Mouse (Mus musculus): ENCODE measurements at regions not wholly inside any gene's neighbourhood (a gene's known extent, or its start where the extent isn't known, plus 50 kb on each side); places are given as distances from the start of the nearest gene placed in this dataset.

DNA sequence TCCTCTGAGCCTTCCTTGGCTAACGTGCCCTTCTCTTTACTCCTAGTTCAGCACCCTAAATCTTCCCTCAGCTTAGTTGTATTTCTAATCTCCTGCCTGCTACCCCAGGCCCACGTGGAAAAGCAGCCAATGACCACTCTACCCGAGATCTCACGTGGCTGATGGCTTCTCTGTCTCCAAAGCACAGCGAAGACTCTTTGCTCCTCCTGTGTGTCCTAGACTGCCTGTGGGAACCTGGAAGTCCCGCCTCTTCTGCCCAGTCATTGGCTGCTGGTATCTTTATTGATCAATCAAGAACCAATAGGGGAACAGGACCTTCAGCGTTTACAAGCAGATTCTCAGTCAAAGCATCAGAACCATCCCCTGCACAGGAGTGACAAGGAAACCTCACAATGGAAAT, 54.8 kb downstream of the Gm19935 start:
- DNase-seq (ENCODE audit: low spot score), result no peak

DNA sequence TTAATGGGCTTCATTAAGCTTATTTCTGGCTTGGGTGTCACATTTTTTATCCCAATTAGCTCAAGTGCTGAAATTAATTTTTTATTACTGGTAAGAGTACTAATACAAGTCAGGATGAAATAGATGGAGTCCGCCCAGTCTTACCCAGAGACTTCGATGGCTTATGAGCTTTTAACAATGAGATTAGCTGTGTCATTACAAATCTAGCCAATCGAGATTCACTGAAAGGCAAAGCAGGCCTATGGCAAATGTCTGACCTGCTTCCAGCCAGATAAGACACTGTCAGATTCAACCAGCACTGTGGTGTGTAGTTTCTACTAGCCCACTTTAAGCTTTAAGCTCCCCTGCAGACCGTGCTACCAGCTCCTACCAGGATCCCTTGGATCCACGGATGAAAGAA, 55.2 kb downstream of the Gm19935 start:
- no peak for DNase-seq (ENCODE audit: low spot score)

DNA sequence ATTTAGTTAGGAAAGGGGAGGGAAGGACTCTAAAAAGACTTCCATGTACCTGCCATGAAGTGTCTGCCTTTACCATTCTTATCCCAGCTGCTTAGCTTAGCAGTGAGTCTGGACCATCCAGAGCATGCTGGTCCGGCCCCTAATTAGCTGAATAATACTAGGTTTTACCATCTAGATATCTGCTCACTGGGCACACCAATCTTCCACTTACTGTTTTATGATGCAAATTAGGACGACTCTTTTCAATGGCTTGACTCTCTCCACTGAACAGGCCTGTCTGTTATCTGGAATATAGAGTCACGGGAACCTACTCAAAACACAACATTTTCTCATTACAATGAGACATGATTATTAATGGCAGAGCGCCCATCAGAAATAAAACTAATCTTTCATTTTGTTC, 55.7 kb downstream of the Gm19935 start:
- no peak for DNase-seq (ENCODE audit: low spot score)

DNA sequence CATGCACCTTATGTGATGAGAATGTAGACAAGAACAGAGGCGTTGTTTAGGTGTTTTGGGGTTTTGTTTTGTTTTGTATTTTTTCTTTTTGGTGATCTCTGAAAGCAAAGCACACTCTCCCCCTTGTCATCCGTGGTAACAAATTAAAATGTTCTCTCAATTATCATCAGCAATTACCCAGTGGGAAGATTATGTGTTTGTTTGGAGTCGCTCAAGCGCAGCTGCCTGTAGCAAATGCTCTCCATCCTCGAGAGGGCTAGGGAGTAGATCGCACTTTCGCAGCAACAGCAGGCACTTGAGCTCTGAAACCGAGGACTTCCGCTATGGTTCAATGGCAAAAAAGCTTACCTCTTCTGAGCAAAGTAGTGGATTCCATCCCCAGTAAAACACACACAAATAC, 57.7 kb downstream of the Gm19935 start:
- no peak for DNase-seq (ENCODE audit: low spot score)

DNA sequence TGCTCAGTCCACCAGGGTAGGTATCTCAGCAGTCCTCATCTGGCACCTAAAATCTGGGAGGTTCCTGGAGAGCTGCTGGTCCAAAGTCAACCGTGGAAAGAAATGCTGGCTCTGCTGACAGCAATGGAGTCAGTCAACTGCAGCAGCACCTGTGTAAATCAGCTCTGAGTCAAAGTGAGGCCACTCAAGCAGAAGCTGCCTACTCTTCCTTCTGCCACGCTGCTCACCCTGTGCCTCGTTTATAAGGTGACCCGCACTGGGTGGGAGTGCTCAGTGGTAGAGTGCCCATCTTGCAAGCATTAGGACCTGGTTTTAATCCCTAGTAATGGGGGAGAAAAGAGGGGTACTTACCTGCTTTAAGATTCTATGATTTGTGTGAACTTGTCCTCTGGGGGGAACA, 62.2 kb downstream of the Gm19935 start:
- DNase-seq (ENCODE audit: low spot score), result no peak

DNA sequence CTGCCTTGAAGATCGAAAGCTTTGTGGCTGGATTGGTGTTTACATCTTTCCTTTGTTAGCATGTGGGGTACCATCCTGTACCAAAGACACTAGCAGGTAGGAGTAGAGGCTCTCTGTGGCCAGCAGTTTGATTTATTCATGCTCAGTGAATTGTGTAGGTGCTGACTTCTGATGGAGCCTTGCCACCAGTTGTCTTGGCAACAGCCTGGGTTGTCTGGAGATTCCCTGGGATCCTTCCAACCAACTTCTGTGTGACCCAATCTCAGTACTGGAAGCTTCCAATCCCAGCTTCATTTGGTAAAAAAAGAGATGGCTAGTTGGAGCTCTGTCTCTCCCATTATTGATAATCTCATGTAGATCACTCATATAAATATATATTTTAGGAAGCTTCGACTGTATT, 73.6 kb downstream of the Gm19935 start:
- no peak for DNase-seq (ENCODE audit: low spot score)

DNA sequence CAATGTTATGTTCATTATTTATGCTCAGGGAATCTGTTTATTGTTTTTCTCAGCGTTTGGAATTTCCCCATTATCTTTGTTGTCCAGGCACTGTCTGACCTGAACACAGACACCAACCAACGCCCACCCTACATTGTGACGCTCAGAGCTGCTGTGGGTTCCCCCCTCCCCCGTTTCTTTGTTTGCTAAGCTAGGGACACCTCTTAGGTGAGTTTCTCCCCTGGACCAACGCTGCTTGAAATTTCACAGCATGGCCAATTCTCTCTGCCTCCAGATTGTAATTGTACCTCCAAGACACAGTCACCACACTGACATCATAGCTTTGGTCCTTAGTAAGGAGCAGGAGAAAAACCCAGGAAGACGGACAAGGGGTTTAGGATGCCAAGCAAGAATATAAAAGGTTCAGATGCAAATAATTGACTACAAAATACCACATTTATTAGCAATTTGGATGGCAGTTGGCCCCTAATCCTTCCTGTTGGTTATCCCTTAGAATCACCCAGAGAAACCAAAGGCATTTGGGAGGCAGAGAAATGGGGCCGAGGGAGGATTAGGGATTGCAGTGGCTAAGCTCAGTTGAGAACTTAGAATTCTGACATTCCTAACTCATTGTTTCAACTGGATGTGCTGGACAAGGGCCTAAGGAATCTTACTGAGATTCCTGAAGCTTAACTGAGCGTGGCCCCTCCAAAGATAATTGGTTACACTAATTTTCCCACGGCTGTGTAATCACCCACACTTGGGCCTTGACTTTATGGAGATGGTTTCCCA, 76.0 kb downstream of the Gm19935 start:
- DNase-seq (ENCODE audit: low spot score), result no peak

DNA sequence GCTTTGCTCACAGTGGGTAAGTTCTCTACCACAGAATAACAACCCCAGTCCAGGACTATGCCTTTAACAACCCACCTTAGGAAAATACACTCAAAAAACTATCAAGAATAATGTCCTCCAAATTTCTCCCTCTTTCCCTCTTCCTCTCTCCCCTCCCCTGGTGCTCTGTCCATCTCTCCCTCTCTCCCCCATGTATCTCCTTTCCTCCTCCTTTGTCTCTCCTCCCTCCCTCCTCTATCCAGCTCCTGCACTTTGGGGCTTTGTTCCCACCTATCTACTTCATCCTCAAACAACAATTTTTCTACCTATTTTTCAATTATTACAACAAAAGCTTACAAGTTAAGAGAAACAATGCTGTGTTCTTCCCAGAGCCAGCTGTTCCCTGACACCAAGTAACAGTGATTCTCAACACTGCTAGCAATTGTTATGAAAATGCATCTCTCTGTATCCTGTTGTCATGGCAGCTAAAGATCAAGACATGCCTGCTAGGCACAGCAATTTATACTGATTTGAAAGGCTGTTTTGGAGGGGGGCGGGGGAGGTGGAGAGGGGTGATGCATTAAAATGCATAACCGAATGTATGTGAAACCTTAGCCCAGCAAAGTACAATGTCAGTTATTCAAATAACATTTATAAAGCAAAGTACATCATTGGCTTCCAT, 76.8 kb downstream of the Gm19935 start:
- no peak for DNase-seq (ENCODE audit: low spot score)

DNA sequence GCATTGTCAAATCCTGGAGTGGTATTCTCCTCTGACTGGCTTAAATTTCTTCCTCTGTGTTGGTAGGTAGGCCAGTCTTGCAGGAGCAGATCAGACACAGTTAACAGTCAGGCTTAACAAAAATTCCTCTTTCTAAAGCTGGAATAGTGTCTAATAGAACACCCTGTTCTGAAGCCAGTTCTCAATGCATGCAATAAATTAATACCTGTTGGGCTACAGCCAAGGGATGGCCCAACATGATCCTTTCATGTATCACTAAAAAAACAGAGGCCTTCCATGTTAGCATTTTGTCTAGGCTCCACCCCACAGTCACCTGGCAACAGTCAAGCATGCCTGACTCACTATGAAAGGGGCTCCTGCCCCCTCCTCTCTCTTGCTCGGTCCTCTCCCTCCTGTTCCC, 89.2 kb downstream of the Gm19935 start:
- DNase-seq (ENCODE audit: low spot score), result no peak

DNA sequence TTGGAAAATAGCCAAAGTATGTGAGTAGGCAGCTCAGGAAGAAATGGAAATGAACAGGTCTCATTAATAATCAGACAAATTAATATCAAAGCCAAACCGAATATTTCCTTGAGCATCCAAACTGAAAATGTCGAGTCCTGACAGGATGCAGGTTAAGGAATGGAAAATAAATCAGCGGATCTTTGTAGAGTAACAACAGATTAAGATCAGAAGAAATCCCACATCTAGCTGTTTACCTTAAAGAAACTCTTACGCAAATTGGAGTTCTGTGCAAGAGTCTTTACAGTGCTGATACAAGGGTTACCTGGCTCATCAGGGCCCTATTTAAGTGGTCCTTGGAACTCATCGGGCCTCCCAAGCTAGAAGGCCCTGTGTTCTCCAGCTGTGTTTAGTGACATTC, 92.0 kb downstream of the Gm19935 start:
- no peak for DNase-seq (ENCODE audit: low spot score)

DNA sequence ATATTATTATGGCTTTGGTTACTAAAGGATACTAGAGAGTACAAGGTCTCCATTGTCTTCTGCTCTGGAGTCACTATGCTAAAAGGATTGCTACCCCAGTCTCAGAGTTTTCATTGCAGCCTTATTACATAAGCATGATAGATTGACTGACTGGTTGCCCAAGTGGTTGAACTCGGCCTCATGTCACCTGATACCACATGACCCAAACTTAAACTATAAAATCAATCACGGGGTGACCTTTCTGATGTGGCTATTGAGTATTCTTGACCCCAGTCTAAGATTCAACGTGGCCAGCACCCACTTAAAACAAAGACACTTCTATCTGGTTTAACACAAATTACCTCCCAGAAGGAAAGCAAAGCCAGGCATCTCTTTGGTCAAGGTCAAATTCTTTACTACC, 100.8 kb downstream of the Gm19935 start:
- no peak for DNase-seq (ENCODE audit: low spot score)

DNA sequence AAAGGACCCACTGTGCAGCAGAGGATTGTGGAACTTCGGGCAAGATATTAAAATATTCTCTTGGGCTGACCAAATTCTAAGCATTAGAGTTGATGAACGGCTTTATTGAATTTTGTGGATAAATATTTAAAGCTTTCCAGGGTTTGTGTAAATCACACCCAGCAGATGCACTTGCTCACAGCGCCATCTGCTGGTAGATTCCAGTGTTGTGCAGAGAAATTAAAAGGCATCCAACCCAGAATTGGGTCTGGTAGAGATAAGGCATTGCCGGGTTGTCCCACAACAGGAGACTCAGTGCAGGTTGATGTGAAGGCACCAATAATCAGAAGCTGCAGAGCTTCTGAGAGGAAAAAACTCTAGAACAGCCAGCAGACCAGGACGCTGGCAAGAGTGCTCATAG, 108.7 kb downstream of the Gm19935 start:
- DNase-seq (ENCODE audit: low spot score), result peak; percentile 23

DNA sequence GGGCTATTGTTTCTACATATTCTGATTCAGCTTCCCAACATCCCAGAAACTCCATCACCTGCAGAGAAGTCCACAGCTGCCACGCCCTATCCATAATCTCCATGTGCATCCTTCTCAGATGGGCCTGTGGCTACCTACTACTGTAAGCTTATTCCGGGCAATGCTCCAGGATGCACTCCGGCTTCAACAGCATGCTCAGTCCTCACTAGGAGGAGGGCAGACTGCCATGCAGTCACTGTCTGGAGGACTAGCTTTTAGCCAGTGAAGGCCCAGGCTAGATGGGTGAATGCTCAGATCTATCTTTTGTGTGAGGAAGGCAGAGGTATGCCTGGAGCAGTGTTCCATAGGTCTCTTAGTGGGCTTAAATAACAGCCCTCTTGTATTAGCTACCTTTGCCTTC, 124.7 kb downstream of the Gm19935 start:
- DNase-seq (ENCODE audit: low spot score), result no peak

DNA sequence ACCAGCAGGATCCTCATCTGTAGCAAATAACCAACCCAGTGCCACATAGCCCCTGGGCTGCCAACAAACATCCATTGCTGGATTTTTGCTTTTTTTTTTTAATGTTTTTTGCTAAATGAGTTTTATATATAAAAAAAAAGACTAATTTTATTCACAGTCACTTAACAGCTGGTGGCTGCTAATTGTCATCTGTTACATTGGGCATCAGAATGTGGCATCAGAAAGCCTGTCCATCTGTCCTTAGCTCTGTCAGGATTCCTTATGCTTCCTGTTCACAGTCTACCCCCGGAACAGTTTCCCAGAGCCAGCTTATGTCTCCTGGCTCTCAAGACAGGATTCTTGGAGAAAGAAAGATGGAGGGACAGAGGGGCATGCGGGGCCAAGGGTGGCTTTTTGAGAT, 132.1 kb downstream of the Gm19935 start:
- DNase-seq (ENCODE audit: low spot score), result no peak

DNA sequence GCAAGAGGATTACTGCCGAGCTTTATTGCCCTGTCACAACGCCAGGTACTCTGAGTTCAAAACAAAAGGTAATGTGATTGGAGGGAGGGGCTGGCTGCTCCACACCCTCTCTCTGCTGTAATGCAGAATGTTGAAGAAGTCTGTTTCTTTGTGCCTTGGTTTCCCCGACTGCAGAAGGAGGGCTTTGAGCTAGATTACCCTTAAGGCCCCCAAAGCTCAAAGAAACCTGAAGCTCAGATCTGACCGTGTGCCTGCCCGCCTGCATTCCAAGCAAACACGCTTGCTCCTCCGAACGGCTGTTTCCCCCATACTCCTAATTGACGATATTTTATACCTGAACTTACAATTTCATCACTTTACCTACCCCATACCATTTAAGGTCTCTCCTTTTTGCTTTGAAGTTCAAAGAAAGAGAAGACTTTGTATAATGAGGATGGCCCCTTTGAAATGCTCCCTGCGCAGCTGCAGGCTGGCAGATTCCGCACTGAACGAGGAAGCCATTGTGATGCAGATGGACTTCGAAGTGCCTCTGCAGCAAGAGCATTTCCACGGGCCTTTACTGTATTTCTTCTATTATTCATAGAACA, 146.6 kb downstream of the Gm19935 start:
- DNase-seq (ENCODE audit: low spot score), result no peak

DNA sequence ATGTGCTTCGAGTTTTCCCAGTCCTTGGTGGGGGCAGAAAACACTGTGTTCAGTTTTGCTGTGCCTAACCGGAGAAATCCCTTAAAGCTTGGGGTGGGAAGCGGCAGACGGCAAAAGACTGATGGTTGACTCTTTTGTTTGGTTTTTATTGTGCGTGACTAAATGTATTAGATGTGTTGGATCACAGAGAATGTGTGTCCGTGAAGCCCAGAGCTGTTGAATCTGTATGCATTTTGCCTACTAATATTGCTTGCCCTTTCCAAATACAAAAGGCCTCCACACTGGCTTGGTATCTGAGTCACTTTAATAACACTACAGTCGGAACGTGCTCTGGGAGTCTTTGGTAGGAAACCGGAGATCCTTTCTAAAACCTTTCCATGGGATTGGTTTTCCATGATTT, 147.8 kb downstream of the Gm19935 start:
- no peak for DNase-seq (ENCODE audit: low spot score)

DNA sequence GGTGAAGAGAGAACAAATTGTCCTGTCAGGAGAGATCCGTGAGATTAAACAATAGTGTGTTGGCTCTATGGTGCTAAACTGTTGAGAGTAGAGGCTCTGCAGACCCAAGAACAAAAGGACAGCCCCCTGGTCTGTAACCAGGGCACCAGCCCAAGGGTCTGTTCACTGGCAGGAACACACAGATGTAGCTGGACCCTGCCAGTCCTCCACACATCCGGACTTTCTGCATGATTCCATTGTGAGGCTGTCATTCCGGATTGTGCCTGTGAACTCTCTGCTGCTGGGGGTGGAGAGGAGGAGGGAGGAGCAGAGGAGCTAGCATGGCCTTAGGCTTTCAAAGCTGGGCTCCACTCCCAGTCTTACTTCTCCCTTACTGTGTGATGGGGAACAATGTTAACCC, 158.1 kb downstream of the Gm19935 start:
- DNase-seq (ENCODE audit: low spot score), result no peak

DNA sequence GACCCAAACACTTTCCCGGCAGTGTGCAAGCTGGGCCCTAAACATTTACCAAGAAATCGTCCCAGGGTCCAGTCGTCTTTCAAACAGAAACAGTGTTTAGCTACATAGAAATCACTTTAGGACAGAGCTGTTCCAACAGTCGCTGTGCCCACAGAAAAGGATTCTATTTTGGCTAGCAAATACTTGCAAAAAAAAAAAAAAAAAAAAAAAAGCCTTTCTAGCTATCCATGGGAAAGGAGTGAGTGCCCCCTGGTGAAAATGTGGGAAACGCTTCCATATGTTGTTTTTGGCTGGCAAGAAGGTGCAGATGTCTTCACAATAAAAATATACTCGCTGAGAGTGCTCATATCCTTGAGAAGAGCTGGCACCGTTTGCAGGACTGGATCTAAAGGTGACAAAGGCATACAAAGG, 159.5 kb downstream of the Gm19935 start:
- no peak for DNase-seq (ENCODE audit: low spot score)

DNA sequence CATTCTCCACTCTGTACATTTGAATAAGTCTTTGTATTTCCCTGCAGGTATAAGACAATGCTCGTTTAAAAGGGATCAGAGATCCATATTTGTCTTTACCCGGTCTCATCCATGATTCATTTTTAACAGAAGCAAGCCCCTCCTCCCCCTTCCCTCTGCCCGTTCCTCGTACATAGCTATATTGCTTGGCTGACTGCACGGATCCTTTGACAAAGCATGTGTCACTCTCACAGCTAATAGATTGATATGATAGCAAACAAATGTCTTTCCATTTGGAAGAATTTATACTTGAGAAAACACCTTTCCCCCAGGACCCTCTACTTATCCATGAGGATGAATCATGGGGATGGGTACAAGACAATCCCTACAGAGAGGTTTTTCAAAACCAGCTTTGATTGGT, 160.1 kb downstream of the Gm19935 start:
- no peak for DNase-seq (ENCODE audit: low spot score)

DNA sequence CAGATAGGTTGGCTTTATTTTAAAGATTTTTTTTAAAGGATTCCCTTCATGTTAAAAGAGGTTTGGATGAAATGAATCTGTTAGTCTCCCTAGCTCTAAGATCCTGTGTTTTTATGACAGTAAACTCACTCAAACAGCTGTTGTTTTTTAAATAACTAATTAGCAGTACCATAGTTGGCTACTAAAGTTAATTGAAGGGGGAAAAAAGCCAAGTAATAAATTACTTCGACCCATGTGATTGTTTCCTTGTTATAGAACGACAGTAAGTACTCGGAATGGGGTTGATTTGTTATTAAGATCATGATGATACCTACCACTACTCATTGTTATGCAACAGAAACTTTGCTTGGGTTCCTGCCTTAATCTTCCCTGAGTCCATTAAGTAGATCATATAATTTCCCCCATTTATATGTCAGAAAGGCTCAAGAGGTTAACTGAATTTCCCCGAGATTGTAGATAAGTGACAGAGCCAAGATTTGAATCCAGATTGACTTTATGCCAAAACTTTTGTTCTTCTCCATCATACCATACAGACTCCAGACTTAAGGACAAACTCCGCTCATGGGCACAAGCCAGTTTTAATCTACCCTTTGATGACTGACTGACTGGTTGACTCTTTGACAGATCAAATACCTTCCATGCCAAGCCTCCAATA, 160.6 kb downstream of the Gm19935 start:
- no peak for DNase-seq (ENCODE audit: low spot score)

DNA sequence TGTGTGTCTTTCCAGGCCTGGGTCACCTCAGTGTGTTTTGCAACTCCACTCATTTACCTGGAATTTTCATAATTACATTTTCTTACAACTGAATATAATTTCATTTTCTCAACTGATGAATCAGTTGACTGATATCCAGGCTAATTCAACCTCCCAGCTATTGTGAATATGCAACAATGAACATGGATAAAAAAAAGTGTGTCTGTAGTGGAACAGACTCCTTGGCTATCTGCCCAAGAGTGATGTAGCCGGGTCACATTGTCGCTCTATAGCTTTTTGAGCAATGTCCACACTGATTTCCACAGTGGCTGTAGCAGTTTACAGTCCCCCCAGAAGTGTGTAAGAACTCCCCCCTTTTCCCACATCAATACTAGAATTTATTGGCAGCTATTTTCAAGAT, 162.4 kb downstream of the Gm19935 start:
- DNase-seq (ENCODE audit: low spot score), result no peak

DNA sequence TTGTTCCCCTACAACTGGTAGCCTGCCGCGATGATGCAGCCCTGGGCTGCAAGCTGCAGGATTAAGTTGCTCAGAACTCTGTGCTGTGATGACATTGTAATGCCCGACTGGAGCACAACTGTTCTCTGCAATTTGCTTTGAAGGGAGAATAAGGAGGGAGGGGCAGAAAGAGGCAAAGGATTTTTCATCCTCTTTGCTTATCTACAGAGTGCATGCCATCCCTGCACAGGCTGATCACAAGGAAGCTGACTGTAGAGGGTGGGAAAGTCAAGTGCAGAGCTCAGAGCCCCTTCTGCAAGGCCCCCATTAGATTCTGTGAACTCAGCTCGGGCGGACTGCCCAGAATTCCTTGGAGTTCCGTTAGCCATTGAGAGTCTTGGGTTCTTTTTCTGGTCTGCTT, 174.8 kb downstream of the Gm19935 start:
- no peak for DNase-seq (ENCODE audit: low spot score)

DNA sequence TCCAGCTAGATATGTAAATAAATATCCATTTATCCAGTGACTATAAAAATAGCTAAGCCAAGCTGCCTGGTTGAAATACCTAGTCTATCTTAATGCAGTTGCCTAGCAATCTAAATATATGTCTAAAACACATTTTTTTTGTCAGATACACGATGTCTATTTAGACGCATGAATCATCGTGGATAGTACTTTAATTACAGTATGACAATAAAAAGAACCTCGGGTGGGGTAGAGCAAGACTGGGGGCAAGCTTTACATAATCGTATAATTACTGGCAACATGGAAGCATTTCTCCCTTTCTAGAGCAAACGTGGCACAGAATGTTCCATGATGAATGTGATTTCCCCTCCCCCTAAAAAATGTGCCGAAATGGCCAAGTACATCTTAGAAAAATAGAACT, 180.4 kb downstream of the Gm19935 start:
- DNase-seq (ENCODE audit: low spot score), result no peak
